Mouse (Mus musculus) left cerebral cortex, postnatal 25 days (tissue): ENCODE data around the gene Hoxd11. TPM values are rescaled to one million over a fixed set of nuclear protein-coding genes. Genes with fewer than 3 reads are reported as not detected.

Experiments
- DNase-seq, 2 experiments: peaks; one replicate each; pipeline ENCODE4 v3.0.0; 2022; ENCODE audit warnings: low spot score in 2 of 2, mixed read lengths in 1 of 2
- intact Hi-C: fragments of 180-260 bp; cut with DNase I; formaldehyde crosslinking; loops from one replicate; pipeline ENCODE4 v1.15.1; 2025
- total RNA-seq, 2 experiments: library from RNA; stranded (reverse); gene quantifications; 2 replicates each; pipeline ENCODE4 v1.2.3; 2021

Hoxd11 gene
- total RNA-seq, 2 experiments from 2014 or later: not detected

DNA sequence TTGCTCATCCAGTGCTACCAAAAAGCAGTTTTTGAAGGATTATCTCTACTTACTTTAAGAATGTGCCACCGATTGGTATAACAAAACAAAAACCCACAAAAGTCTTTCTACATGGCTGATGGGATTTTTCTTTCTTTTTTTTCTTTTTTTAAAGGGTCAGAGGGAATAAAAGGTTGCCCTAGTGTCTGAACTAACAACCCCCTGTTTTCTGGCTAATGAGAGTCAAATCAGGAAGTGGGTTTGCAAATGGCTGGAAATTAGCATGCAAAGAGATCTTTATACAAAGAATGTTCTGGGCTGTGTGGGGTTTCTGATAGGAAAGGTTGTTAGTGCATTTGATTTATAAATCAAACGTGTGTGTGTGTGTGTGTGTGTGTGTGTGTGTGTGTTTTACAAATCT is 41.0 kb downstream of the Hoxd11 start:
- DNase-seq: no peak
- intact Hi-C loops: no loop called here

DNA sequence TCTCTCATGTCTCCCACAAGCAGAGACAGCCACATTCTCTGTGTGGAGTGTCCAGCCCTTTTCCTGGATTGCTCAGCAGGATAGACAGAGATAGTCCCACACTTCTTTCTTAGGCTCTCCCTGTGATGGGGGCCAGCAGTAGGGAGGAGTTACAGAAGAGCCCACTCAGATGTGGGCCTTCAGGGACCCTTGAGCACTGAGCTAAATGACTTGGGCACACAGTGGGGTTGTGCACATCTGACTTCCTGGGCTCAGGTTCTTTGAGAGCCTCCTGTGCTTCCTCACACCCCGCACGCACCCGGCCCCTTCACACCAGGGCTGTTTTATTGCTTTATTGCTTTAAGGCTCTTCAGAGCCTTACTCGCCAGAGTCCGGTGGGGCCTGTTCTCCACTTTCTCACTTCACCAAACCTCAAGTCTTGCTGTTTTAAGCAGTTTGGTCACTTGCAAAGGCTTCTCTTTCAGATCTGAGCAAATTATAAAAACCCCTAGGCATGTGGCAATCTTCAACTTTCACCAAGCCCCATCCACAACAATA is 41.7 kb downstream of the Hoxd11 start:
- DNase-seq: no peak
- intact Hi-C loops: no loop called here

DNA sequence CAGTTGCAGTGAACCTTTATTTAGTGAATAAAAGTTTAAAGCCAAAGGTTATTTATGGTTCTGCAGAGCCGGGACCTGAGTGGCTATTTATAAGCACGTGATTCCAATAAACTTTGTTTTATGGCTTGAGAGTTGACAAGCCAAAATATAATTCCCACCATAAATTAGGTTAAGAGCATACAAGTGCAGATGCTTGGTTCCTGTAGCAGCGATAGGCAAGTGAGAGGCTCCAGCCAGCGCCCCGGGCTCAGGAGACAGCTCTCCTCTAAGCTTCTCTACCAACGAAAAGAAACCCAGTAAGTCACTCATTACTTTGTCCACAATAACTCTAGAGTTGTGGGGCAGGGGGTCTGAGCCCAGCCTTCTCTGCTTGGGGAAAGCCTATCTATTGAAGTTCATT is 42.5 kb downstream of the Hoxd11 start:
- intact Hi-C loops: no loop called here
- no peak for DNase-seq

DNA sequence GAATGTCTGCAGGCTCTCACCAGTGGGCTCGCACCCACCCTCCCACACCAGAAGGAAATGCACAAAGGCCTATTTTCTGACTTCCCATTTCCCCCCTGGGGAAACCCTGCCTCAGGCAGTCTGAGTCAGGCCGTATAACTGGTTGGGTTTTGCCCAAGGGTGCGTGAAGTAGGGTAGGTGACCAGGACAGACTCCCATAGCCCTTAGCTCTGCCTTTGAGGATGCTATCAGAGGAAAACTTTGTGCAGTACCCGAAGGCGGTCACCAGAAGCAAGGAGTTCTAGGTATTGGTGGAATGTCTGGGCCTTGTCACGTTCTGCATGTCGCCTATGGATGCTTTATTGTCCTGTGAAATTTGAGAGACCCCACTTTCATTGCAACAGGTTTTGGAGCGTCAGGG is 43.6 kb downstream of the Hoxd11 start:
- intact Hi-C loops: no loop called here
- no peak for DNase-seq

DNA sequence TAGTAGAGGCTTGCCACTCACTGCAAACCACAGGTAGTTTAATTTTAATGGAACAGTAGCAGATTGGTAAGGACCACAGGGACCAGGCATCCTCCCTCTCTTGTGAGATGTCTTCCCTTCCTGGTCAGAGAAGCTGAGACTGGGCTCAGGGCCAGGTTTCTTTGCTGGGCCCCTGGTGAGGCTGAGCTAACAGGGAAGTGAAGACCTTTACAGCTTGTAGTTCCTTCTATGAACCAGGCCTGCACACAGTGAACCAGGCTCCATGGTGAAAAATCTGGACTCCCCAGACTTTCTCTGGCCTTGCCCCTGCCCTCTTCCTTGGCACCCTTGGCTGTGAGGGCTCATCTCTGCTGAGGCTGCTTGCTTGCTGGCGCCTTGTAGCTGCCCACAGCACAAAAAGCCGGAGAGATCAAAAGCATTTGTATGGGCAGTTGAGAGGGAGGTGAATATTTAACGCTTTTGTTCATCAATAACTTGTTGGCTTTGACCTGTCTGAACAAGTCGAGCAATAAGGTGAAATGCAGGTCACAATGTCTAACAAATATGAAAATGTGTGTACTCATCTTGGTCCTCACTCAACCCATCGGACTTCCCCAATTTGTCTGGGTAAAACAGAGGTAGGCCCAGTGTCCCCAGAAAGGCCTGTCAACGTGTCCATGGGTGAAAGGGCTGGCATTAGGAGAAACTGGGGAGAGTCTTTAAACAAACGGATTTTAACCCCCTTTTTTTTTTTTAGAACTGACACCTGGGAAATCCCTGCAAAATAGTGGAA is 45.1 kb downstream of the Hoxd11 start:
- DNase-seq: no peak
- intact Hi-C loops: no loop called here

DNA sequence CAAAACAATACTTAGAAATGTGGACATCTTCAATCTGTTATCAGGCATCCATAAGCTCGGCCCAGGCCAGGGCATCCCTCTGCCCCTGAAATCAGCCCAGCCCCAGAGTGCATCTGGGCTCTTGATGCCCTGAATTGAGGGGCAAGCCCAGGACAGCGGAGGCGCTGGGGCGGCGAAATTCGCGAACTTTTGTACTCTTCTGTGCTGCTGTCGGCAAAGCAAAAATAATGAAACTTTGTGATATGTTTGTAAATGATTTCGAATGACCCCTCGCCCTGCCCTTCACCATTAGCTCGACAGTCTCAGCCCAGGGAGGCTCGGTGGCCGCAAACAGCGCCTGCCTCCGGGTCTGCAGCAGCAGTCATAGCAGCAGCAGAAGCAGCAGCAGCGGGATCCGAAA is 45.8 kb downstream of the Hoxd11 start:
- DNase-seq: no peak
- intact Hi-C loops: no loop called here

DNA sequence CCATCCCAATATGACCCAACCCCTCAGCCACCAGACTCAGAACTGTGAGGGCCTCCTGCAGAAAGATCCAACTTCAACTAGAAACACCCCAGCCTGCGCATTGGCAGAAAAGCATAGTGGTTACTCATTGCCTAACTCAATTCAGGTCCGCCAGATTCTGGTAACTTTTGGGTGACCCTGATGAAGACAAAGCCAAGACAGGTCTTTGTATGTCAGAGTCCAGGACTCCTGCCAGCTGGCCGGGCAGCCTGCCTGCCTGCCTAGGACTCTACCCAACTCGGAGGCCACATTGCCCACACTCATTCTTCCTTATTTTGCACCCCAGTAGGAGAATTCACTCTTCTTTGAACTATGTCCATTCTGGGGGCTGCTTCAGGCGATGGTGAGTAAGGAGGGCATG is 47.2 kb downstream of the Hoxd11 start, which contains the start of gene Gm28230:
TSS of gene Gm28230 (plus strand) at position 178 of the 400 bp plus-strand sequence.
- DNase-seq: no peak
- intact Hi-C loops: no loop called here

DNA sequence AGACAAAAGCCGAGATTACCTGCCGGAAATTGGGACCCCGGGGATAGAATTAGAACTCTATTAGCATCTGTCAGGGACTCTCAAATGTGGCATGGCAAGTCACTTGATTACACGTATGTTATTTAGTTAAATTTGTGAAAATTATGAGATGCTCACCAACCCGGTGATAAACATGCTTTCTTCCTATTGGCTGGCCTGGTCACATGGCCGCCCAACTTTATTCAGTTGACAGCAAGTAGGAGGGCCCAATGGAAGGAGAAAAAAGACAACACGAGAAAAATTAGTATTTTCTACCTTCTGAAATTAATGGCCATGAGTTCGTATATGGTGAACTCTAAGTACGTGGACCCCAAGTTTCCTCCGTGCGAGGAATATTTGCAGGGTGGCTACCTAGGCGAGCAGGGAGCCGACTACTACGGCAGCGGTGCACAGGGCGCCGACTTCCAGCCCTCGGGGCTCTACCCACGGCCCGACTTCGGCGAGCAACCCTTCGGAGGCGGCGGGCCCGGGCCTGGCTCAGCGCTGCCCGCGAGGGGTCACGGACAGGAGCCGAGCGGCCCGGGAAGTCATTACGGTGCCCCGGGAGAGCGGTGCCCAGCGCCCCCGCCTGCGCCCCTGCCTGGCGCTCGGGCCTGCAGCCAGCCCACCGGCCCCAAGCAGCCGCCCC is 47.7 kb downstream of the Hoxd11 start:
- no peak for DNase-seq
- intact Hi-C loops: no loop called here

DNA sequence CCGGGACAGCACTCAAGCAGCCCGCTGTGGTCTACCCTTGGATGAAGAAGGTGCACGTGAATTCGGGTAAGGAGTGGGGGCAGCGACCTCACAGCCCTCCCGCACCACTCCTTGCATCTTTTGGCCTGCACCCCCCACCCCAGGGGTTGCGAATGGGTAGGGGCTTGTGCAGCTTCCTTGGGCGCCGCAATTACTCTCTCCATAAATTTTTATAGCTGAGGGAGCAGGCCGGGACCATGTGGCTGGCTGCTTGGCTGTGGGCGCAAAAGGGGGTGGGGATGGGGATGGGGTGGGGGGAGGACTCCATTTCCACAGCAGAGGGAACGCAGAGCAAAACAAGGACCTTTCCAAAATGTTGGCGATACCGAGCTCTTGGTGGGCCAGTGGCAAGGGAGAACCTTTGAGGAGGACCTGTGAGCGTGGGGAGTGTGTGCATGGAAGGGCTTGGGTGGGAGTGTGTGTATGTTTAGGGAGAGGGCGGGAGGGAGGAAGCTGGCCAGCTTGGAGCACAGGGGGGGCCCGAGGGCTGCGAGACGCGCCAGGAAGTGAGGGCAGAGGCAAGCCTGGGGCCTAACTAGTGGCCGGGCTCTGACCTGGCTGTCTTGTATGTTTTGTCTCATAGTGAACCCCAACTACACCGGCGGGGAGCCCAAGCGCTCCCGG is 48.4 kb downstream of the Hoxd11 start:
- intact Hi-C loops: no loop called here

DNA sequence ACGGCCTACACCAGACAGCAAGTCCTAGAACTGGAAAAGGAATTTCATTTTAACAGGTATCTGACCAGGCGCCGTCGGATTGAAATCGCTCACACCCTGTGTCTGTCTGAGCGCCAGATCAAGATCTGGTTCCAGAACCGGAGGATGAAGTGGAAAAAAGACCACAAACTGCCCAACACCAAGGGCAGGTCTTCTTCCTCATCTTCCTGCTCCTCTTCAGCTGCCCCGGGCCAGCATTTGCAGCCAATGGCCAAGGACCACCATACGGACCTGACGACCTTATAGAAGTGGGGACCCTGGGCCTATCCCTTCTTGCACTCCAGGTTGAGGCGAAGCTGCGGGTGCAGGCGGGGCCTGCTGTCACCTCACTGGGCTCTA is 48.9 kb downstream of the Hoxd11 start:
- intact Hi-C loops: no loop called here

More for the DNA sequence above, 48.4 kb downstream of the Hoxd11 start:
- DNase-seq: no peak

DNA sequence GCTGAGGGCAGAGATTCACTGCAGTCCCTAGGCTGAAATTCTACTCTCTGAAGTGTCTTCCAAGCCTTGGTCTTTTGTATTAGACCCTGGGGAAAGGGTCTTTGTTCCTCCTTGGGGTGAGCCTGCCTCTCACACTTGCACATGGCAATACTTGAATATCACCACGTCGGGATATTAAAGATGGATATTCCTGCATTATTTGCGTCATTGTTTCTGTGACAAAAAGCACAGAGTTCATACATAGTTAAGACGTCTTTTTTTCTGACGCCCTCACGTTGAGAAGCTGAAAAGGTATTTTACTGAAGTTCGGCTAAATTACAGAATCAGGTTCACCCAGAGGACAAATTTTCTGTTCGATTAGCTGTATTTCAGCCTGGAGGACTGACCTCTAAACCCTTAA is 51.0 kb downstream of the Hoxd11 start:
- no peak for DNase-seq
- intact Hi-C loops: loop anchor here (10.0 kb wide), 1 partner anchor 1456 kb away; the partner anchor contains the start of gene Sp9

More for the DNA sequence above, 48.9 kb downstream of the Hoxd11 start:
- DNase-seq: no peak

DNA sequence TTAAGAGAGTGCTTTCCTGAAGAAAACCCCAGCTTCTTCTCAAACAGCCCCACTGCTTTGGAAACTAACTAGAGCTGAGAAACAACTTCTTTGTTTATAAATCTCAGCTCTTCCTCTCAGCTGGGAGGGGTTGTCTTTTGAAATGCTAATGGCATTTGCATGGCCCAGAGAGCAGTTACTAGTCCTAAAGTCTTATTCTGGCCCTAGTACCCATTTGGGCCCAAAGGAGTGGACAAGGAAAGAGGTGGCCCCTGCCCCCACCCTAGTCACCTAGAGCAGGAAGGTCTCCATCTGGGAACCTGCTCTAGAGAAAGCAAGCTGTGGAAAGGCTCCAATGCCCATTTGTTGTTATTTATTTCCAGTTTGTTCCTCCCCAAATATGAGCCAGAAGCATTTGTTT is 51.7 kb downstream of the Hoxd11 start:
- no peak for DNase-seq
- intact Hi-C loops: loop anchor here (10.0 kb wide), 1 partner anchor 1456 kb away; the partner anchor contains the start of gene Sp9

DNA sequence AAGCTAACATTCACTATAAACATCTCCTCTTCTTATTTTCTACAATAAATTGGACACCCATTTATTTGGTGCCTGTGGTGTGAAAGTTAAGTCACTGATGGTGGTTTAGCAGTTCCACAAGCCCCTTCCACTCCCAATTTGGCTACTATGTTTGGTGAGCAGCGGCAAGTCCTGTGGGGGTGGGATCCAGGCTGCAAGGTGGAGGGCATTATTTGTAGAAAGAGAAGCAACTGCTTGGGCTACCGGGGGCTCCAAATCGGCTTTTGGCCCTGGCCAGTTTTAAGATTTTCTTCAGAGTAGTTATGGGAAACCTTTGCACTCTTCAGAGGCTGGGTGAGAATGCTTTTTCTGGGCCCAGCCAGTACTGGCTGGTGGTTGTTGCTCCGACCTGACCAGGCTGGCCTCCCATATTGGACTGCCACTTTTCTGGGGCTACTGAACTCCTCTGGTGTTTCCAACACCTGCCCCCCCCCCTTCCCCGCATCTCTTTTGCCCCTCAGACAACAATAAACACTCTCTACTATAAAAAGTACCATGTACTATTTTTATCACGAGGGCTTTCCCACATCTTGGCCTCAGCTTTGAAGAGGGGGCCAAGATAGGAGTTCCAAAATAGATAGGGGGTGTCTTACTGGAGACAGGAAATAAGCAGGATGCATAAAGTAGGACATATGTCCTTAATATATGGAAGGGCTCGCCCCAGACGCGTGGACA is 52.6 kb downstream of the Hoxd11 start:
- DNase-seq: no peak
- intact Hi-C loops: loop anchor here (10.0 kb wide), 1 partner anchor 1457 kb away; the partner anchor contains the start of gene Sp9

DNA sequence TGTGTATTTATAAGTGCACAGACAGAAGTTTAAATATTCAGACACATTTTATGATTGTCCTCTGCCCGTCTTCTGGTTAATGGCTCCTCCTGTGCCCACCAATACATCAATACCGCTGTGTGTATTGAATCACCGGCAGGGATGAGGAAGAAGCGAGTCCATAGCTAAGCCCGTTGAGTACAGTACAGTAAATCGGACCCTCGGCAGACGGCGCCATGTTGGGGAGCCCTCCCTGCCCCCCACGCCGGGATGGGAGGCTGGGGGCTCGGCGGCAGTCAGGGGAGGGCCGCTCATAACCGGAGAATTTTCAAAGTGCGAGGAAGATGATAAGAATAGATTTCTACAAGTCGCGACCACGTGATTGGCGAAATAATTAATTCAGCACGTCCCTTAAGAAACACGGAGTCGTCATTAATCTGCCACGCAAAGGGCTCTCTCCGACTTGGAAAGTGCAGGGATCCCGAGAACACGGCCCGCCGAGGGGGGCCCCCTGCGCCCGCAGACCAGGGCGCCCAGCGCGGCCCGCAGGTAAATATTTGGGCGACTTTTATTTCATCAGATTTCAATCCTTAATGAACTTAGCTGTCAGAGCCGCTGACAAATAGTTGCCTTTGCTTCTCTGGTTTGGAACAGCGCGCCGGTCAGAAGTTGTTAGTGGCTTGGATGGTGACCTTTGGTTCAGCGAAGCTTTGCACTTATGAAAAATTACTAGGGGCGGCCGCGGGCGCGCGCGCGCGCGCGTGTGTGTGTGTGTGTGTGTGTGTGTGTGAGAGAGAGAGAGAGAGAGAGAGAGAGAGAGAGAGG is 53.4 kb downstream of the Hoxd11 start:
- DNase-seq: no peak
- intact Hi-C loops: loop anchor here (10.0 kb wide), 1 partner anchor 1458 kb away; the partner anchor contains the start of gene Sp9

DNA sequence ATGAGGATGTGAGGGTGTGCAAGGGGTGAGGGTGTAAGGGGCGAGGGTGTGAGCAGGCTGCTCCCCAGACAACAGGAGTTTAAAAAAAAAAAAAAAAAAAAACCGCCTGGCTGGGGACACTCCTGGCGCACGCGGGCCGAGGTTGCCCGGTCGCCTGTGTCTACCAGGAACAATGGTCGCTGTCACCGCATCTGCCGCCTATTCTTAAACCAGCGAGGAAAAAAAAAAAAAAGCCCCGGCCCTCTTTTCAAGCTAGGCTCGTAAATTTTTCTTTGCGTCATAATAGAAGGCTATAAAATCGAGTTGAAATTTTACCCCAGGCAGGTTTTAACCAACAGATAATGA is 53.9 kb downstream of the Hoxd11 start:
- no peak for DNase-seq
- intact Hi-C loops: loop anchor here (10.0 kb wide), 1 partner anchor 1458 kb away; the partner anchor contains the start of gene Sp9

DNA sequence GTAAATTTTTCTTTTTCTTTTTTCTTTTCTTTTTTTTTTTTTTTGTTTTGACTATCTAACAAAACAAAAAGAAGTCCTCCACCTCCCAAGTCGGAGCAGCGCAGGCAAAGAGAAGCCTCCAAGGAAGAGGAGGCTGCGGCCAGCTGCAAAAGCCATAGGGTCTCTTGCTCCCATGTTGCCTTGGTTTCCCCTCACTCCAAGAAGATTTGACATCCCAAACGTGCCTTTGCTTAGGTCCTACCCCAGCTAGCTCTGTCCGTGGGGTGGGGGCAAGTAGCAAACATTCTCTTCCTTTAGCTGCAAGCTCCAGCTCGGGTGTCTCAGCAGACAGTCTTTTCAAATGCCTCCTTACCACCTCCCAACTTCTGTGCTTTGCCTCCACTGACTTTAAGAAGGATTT is 54.4 kb downstream of the Hoxd11 start:
- intact Hi-C loops: loop anchor here (10.0 kb wide), 1 partner anchor 1459 kb away; the partner anchor contains the start of gene Sp9
- no peak for DNase-seq

DNA sequence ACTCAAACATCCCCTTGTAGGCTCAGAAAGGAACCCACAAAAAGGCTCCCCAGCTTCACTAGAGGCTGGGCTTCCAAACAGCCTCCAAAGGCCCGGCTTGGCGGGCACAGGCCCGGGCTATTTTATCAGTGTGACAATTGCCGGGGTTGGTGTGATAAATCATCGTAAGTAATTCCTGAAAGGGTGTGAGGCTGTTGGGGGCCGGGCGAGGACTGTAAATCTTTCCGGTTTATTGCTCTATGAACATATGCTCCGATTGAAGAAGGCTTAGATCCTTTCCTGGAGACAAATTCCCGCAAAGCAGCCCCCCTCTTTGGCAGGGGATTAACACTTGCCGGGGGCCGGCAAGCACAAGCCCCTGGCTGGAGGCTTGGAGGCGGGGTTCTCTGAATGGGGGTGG is 55.1 kb downstream of the Hoxd11 start:
- intact Hi-C loops: loop anchor here (10.0 kb wide), 1 partner anchor 1460 kb away; the partner anchor contains the start of gene Sp9

DNA sequence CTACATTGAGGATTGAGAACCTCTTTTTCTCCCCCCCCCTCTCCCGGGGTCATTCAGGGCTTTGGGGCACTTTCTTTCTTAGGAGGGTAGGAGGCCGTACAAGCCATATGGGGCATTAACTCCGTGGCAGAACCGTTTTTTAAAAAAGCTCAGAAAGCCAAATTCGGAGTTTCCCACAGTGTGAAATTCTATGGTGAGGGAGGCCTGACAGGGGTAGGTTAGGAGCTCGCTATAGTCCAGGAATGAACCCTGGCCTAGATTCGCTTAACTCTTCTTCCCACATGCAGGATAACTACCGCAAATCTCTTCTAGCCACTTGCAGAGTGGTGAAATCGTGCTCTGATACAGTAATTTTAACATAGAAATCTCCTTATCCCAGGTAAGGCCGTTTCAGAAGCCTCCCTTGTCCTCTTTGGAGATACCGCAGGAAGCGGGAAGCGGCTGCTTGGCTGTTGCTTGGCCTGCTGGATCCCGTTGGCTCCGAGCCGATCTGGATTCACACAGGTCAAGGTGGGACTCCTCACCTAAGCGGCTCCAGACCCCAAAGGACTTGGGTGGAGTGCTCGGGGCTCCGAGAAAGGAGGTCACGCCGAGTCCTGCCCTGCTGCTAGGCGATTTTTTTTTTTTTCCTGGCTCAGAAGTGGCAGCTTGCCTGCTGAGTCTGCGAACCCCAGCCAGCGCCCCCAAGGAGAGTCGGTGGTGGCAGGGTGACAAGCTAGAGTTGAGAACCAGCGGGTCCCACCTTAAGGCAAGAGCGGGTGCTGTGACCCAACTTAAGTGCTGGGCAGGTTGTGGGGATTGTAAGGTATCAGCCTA is 55.8 kb downstream of the Hoxd11 start:
- intact Hi-C loops: loop anchor here (10.0 kb wide), 1 partner anchor 1460 kb away; the partner anchor contains the start of gene Sp9
- no peak for DNase-seq

More for the DNA sequence above, 55.1 kb downstream of the Hoxd11 start:
- DNase-seq: no peak
